Mouse (Mus musculus) spleen, postnatal 4 days (tissue): ENCODE data around the gene Epn2.

Experiments used
- DNase-seq, 2 experiments: peaks; one replicate each; pipeline ENCODE4 v3.0.0; 2022; ENCODE audit warnings: low spot score in 2 of 2

Epn2 gene

DNA sequence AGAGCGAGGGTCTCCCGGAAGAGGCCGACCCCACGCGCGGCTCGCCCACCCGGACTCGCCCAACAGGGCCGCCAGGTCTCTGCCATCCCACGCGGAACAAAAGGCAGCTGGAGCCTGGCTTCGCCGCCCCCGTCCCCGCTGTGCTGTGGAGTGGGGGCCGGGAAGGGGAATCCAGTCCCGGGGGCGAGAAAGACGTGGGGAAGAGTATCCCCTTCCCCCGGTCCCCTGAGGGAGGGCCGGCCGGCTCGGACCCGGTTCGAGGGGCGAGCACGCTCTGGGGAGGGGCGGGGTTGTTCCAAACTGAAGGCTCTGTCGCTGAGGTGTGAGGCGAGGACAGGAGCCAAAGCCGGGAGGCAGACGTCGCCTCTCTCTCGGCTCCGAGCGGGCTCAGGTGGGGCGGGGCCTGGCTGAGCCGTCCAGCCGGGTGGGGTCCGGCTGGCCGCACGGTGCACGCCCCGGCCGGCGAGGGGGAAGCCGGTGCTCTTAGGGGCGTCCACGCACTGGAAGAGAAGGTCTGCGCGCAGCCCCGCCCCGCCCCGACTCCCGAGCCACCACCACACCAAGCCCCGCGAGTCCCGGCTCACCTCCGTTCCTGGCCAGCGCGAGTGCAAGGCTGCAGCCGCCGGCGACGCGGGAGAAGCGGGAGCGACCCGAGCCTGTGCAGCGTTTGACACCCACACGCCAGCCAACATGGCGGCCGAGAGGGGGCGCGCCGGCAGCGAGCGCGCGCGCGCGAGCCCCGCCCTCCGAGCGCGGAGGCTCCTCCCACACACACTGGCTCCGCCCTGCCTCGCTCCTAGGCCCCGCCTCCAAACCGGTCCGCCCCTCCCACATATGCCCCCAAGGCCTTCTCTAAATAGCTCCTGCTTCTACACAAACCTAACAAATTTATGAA is at the start of gene Epn2:
Gene Epn2 (minus strand): TSS at position 705 of the 895 bp plus-strand sequence.
- DNase-seq, result peak; percentile 57 to 82

DNA sequence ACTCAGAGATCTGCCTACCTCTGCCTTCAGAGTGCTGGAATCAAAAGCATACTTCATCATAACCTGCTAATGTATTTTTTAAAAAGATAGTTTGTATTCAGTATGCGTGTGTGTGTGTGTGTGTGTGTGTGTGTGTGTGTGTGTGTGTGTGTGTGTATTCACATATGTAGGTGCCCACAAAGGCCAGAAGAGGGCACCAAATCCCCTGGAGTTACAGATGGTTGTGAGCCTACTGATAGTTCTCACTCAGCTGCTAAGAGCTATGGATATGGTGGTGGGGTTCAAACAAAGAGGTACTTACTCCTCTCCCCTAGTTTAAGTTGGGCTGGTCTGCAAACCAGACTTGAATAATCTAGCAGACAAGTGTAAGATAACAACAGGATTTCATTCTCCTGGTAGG is 47.0 kb upstream of the Epn2 start:
- no peak for DNase-seq

DNA sequence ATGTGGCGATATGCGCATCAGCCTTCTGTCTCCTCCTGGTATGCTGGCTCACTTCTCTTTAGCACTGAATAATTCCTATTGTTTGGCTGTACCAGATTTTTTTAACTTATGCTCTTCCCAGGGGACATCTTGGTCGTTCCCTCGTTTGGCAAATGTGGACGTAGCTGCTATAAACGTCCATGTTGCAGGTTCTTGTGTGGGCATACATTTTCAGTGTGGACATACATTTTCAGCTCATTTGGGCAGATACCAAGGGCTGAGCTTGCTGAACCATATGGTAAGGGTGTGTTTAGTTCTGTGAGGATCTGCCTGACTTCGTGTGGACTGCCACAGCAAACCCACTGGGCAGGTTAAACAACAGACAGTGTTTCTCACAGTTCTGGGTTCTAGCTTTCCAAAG is 45.6 kb upstream of the Epn2 start:
- no peak for DNase-seq

DNA sequence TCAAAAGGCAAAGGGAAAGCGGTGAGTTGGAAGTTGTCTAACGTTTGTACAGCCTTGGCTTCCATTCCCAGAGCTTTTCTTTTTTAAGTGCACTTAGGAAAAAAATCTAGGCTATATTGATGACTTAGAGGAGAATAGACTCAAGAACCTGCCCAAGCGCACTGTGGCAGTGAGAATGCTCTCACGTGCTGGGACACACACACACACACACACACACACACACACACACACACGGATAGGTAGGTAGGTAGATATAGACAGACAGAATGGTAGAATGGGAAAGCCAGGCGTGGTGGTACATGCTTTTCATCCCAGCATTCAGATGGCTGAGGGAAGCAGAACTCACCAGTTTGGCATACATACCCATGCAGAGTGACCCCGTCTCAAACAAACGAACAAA is 41.3 kb upstream of the Epn2 start:
- no peak for DNase-seq

DNA sequence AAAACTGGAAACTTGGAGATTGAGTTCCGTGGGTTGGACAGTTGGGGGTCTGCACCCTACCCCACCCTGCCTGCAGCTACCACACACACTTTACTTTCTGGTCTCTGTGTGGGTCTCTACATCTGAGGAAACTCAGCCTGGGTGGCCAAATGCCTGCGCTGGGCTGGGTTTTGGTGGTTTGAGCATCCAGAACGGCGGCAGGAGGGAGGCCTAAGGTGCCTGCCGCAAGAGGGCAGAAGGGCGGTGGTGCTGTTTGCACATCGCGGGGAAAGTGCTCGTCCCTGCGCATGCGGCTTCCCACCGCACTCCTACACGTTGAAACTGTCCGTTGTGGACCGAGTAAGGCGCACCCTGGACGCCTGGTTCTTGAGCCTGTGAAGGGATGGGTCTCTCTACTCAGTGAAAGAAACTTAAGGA is 40.8 kb upstream of the Epn2 start:
- DNase-seq, result peak; percentile 63 to 80

GRCm38 (mm10) chr11:61619791-61620241 is 40.3 kb upstream of the Epn2 start:
- no peak for DNase-seq

DNA sequence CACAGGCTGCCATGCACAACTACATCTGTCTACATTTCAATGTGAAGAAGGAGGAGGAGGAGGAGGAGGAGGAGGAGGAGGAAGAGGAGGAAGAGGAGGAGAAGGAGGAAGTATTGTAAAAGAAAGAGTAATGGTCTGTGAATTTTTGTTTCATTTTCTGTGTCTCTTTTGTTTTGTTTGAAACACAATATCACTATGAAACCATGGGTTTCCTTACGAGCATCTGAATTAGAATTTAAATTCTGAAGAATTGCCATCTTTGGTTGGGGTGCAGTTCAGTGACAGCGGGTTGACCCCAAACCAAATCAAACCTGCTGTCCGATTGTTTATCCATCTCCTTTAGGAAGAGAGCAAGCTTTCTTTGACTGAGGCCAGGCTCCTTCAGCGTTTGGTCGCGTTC is 39.9 kb upstream of the Epn2 start:
- no peak for DNase-seq

- DNase-seq, result no peak
Measured at GRCm38 (mm10) chr11:61618571-61618970, 39.1 kb upstream of the Epn2 start.

- no peak for DNase-seq
Measured at GRCm38 (mm10) chr11:61618131-61618530, 38.6 kb upstream of the Epn2 start.

DNA sequence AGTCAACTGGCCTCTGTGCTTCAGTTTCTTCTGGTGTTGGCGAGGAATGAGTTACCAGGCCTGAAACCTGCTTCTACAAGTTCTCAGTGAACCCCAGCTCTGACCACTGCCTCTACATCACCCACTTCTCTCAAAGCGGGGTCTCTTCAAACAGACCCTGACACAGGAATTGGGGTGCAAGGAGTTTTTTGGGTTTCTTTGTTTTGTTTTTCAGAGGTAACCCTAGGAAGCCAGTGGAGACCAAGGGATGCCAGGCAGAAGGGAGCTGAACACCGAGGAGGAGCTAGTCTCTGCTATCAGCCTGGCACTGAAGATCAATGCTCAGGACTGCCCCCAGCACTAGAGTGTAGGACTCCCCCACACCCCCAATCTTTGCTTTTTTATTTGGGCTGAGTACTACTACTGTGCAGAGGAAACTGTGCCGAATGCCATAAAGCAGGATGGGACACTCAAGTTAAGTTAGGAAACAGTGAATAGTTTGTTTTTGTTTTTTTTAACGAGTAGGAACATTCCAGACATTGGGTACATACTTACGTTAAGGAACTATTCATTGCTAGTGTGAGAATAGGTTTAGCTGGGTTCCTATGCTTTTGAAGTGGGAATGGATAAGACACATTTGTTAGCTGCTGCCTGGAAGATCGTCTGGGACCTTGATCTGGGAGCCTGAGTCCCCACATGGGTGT is 37.9 kb upstream of the Epn2 start:
- no peak for DNase-seq

DNA sequence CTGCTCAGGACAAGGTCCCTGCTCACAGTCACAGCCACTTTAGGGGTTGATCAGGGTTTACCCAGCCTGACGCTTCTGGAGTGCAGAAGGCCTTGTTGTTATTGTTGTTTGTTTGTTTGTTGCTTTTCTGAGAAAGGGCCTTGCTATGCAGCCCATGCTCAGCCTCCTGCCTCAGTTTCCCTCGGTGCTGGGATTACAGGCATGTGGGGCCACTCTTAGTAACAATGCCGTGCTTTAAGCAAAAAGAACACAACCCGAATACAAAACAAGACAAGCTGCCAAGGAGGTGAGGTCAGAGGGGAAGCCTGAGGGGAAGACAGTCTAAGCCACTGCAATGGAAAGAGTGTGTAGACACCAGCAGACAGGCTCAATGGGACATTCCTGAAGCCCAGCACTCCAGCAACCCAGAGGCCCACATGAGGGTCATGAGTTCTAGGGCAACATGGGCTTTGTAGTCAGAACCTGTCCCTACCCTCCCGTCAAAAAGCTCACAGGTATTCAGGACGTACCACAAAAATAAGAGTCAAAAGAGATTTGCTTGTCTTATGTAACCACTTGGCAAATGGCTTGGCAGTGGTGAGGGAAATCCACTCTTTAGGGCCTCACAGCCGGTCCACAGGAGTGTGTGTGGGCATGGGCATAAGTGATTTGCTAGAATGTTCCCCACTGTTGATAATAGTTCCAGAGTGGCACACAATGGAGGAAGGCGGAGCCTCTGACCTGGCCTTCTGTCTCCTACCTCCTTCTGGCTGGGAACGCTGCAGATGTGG is 37.2 kb upstream of the Epn2 start:
- DNase-seq, result no peak

- no peak for DNase-seq
Measured at GRCm38 (mm10) chr11:61615686-61616522, 36.4 kb upstream of the Epn2 start.

DNA sequence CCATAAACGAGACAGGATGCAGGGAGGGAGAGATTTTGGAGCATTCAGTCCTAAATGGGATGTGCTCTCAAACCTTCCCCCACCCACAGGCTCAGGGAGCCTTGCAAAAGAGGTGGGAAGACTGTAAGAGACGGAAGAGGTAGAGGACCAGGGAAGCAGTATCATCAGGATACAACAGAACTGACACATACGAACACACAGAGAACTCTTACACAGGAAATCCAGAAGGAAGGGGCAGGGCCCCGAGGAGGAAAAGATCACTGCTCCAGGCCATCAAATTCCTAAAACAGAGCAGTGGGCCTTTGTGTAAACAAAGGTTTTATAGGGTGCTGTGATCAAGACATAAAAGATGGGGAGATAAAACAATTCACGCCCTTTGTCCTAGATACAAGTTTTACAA is 34.9 kb upstream of the Epn2 start:
- DNase-seq, result no peak

GRCm38 (mm10) chr11:61612116-61612635 is 32.7 kb upstream of the Epn2 start:
- no peak for DNase-seq

DNA sequence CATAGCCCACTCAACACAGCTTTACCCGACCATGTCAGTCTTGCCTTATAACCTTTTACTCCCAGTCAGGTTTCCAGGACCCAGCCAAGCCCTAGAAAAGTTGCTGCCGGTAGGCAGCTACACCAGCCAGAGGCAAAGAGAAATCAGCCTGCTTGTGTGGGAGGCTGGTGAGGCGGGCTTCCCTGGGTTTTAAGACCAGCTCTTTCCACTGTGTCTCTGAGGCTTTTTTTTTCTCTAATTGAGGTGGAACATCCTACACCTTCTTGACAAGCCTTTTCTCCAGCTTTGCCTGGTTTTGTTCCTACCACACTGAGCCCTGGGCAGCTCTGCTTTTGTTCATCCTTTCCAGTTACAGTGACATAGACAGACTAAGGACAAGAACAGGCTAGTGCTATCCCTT is 31.7 kb upstream of the Epn2 start:
- no peak for DNase-seq

GRCm38 (mm10) chr11:61608072-61608471 is 28.6 kb upstream of the Epn2 start:
- no peak for DNase-seq

GRCm38 (mm10) chr11:61602705-61603104 is 23.2 kb upstream of the Epn2 start:
- DNase-seq, result peak; percentile 55 to 67

- DNase-seq, result no peak
Measured at GRCm38 (mm10) chr11:61601465-61601864, 22.0 kb upstream of the Epn2 start.

DNA sequence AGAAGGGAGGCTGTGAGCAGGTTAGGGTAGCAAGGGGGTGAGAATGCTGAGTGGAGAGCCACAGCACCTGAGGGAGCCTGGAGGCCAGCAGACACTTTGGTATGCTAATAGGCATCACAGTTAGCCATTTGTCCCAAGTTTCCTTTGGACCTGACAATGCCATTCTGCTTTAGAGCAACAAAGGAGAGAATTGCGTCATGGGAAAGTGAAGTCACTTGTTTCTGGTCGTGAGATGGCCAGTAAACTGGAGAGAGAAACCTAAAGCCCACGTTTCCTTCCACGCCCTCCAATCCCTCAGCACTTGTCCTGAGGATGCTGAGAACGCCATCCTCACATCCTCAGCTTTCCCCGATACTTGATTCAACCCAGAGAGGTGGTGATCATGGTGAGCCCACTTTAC is 18.9 kb upstream of the Epn2 start:
- DNase-seq, result no peak

DNA sequence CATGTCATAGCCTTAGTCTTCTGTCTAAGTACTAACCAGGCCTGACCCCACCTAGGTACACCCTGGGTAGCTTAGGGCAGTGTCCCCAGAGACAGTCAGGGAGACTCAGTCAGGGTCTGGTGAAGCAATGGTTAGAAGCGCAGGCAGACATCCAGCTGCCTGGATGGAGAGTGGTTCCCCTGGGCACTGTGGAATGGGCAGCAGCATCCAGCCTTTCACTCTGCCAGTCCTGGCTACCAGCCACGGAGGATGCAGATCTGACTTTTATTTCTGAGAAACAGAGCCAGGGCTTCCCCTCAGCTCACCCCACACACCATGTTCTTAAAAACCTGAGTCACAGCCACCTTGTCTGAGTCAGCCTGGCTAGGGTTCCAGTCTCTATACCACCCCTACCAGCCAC is 18.0 kb upstream of the Epn2 start:
- no peak for DNase-seq

GRCm38 (mm10) chr11:61593069-61593468 is 13.6 kb upstream of the Epn2 start:
- DNase-seq, result no peak
